Mouse (Mus musculus) hindbrain, embryonic 16.5 days (tissue): ENCODE data around the gene Fasn. TPM values are rescaled to one million over a fixed set of nuclear protein-coding genes. Genes with fewer than 3 reads are reported as not detected.

Experiments used
- polyA plus RNA-seq: library from polyadenylated mRNA; unstranded; fragments of >200 nt; fragmentation: Nextera tagmentation; extraction: Ambion mirVana; gene quantifications from 2 replicates; pipeline ENCODE4 v1.2.1, GENCODE M21; 2015

Gene Fasn
- polyA plus RNA-seq, 1 experiment from 2014 or later = 82.9 TPM

Other genes starting within 250 kb of the Fasn start
- gene Arhgdia, start 242.9 kb downstream of the Fasn start, polyA plus RNA-seq = 501 and 544 TPM in 2 replicates
- 55.8 and 202 TPM in 2 replicates for gene Alyref, start 226.2 kb downstream of the Fasn start, polyA plus RNA-seq
- gene Anapc11, start 226.1 kb downstream of the Fasn start, polyA plus RNA-seq = 194 and 203 TPM in 2 replicates
- gene Npb, start 216.1 kb downstream of the Fasn start, polyA plus RNA-seq = 0.99 and 1.00 TPM in 2 replicates
- 236 and 242 TPM in 2 replicates for gene Pcyt2, start 206.6 kb downstream of the Fasn start, polyA plus RNA-seq
- 39.4 and 41.3 TPM in 2 replicates for gene Sirt7, start 199.3 kb downstream of the Fasn start, polyA plus RNA-seq
- 25.4 and 34.6 TPM in 2 replicates for gene Mafg, start 190.9 kb downstream of the Fasn start, polyA plus RNA-seq
- 18.0 and 20.0 TPM in 2 replicates for gene Pycr1, start 180.8 kb downstream of the Fasn start, polyA plus RNA-seq
- gene Myadml2, start 176.4 kb downstream of the Fasn start, polyA plus RNA-seq = 1.1 and 2.4 TPM in 2 replicates
- 3.1 and 3.8 TPM in 2 replicates for gene Notum, start 163.4 kb downstream of the Fasn start, polyA plus RNA-seq
- gene Aspscr1, start 151.6 kb downstream of the Fasn start, polyA plus RNA-seq = 146 and 151 TPM in 2 replicates
- 106 and 107 TPM in 2 replicates for gene Cenpx, start 110.8 kb downstream of the Fasn start, polyA plus RNA-seq
- 73.4 and 77.8 TPM in 2 replicates for gene Lrrc45, start 110.6 kb downstream of the Fasn start, polyA plus RNA-seq
- gene Rac3, start 103.1 kb downstream of the Fasn start, polyA plus RNA-seq = 624 and 705 TPM in 2 replicates
- 11.1 and 12.7 TPM in 2 replicates for gene Dcxr, start 97.3 kb downstream of the Fasn start, polyA plus RNA-seq
- 1.3 and 2.0 TPM in 2 replicates for gene Cbr2, start 92.4 kb downstream of the Fasn start, polyA plus RNA-seq
- gene Hmga1b, start 61.8 kb downstream of the Fasn start, polyA plus RNA-seq = 2.0 and 2.9 TPM in 2 replicates
- gene Rfng, start 40.3 kb downstream of the Fasn start, polyA plus RNA-seq = 134 and 139 TPM in 2 replicates
- gene Gps1, start 40.3 kb downstream of the Fasn start, polyA plus RNA-seq = 272 and 305 TPM in 2 replicates
- gene Dus1l, start 28.1 kb downstream of the Fasn start, polyA plus RNA-seq = 46.9 and 48.5 TPM in 2 replicates
- 6.3 and 6.7 TPM in 2 replicates for gene Ccdc57, start 108.3 kb upstream of the Fasn start, polyA plus RNA-seq
- 11.5 and 15.2 TPM in 2 replicates for gene Slc16a3, start 123.9 kb upstream of the Fasn start, polyA plus RNA-seq
- 124 and 141 TPM in 2 replicates for gene Csnk1d, start 166.8 kb upstream of the Fasn start, polyA plus RNA-seq
- 0.29 TPM in 1 of 2 replicates, not detected in the other for gene Cd7, start 214.9 kb upstream of the Fasn start, polyA plus RNA-seq
- not detected in 2 replicates for gene Sectm1b, start 239.0 kb upstream of the Fasn start, polyA plus RNA-seq